Mouse (Mus musculus): Measurements from ENCODE around the gene Lrrk2.

Gene Lrrk2

DNA sequence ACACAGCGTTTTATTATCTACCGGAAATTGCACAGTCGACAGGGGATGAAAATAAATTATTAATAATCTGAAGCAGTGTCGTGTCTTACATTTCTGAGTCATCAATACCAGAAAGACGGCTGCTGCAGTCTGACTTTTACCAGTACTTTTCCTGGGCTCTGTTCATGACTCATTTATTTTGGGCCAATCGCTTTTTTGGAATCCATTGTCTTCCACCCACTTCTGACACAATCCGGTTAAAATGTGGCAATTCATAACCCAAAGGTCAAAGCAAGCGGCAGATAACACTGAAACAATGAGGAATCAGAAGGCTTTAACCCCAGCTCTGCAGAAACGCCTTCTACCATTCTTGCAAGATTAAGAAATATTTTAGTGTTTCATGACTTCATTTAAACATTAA is 17.7 kb downstream of the Lrrk2 start:
- DNase-seq (ENCODE audit: low spot score): peak; percentile 91

DNA sequence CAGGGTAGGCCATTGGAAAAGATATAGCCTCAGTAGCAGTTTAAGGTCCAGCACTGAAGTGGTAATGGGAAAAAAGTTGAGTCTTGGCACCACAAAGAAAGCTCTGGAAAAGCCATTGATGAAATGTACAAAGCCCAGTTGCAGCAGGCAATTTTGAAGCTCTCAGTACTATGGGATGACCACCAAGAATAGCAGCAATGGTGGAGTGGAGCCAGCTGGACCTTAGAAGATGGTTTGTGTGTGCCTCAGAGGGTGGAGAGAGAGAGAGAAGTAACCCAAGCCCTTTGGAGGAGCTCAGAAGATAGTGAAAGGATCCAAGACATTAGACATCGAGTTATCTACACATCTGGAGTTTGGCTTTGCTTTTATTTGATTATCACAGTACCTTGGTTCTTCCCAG is 20.1 kb downstream of the Lrrk2 start:
- peak; percentile 40 for DNase-seq (ENCODE audit: low spot score)

DNA sequence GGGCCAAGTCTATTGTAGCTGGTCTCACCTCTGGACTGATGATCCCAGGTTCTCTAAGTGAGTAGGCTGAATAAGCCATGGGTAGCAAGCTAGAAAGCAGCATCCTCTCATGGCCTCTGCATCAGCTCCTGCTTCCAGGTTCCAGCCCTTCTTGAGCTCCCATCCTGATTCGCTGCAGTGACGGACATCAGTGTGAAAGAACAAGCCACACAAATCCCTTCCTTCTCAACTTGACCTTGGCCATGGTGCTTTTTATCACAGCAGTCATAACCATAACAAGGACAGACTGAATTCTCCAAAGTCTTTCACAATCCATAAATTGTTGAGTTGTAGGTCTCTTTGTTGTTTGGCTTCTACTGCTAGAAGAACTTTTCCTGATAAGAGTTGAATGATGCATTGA is 20.9 kb downstream of the Lrrk2 start:
- DNase-seq (ENCODE audit: low spot score): no peak

DNA sequence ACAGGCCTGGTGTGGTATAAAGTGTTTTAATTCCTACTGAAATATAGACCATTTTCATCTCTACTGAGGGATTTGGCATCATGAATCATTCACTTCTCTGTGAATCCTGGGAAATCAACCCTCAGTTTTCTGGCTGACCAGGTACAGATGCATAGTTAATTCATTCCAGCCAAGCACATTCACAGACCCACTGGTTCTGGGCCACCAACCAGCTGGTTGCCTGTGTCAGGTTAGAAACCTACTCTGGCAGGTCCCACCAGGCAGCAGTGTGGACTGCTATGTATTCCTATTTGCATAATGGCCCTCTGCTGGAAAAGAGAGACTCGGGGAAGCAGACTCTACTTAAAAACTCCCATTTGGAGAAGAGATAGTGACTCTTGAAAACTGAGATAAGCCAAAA is 27.9 kb downstream of the Lrrk2 start:
- DNase-seq (ENCODE audit: low spot score): no peak

DNA sequence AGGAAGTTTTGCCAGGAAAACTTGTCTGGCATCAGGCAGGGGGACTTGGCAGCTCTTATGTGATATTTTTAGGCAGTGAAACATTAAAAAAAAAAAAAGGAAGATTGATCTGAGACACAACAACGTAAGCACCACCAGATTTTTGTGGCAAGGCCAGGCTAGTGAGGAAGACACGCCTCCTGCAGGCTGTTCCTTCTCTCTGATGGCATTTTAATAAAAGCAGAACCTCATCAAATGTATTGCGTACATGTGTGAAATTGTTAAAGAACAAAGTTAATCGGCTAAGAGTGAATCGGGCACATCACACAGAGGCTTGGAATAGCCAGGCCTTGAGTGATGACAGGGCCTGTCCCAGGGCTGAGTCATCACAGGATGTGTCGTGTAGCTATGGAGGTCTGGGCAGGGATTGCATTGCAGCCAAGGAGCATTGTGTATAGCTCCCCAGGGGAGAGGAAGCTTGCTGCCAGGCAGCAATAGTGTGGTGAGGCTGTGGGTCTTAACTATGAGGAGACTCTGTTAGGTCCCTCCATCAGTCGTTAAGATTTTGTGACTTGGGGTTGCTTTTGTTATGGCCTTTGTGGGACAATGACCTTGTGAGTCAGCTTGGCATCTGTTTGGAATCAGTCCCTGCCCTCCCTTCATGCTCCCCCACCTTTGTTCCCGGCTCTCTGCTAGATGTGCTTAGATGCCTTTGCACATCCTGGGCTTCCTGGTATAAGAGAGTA is 30.2 kb downstream of the Lrrk2 start:
- DNase-seq (ENCODE audit: low spot score): peak; percentile 87

DNA sequence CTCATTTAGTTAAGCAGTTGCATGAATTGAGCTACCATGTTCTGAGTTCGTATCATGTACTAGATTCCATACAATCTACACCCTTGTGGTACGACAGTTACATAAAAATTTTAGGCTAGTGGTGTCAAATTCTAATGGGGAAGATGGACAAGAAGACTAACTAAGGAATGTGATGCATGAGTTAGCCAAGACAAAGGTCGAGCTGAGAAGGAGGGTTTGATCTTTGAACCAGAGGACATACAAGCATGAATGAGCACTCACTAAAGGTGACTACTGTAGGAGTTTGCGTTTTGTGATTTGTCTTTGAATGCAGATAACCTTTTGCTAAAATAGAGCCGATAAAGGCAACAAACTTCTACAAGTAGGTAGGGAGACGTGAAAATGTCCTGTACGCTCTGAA is 31.1 kb downstream of the Lrrk2 start:
- DNase-seq (ENCODE audit: low spot score): no peak

DNA sequence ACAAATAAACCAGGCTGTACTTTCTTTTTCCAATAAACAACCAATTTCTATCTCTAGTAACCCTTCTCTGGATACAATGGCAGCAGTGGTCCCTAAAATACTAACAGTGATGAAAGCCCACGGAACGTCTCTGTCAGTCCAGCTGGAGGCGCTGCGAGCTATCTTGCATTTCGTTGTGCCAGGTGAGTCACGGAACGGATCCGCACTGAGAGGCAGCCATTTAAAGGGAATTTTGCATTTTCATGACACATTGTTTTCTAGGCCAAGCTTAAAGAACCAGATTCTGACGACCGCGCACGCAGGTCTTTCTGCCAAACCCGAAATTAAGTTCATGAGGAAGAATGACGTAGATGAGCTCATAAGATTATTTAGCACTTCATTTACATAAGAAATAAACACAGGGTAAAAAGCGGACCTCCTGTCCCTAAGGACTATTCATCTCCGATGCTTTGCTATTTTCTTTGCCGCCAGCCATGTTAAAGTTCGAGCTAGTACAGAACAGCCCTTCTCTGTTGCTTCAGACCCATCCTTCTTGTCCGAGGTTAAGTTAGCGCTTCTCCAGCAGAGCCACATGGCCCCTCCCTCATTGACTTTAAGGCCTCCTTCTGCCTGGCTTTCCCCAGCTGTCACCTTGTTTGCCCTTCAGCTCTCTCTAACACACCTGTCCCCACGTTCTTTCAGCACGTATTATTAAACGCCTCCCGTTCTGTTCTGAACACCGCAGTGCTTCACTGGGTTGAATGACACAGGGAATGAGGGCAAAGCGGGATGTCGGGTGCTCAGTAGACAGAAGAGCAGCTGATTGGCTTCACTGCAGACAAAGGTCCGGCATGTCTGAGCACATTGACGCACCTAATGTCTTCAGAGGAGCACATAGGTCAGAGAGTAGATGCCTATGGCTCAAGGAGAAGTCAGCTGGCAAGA is 36.5 kb downstream of the Lrrk2 start:
- no peak for DNase-seq (ENCODE audit: low spot score)

DNA sequence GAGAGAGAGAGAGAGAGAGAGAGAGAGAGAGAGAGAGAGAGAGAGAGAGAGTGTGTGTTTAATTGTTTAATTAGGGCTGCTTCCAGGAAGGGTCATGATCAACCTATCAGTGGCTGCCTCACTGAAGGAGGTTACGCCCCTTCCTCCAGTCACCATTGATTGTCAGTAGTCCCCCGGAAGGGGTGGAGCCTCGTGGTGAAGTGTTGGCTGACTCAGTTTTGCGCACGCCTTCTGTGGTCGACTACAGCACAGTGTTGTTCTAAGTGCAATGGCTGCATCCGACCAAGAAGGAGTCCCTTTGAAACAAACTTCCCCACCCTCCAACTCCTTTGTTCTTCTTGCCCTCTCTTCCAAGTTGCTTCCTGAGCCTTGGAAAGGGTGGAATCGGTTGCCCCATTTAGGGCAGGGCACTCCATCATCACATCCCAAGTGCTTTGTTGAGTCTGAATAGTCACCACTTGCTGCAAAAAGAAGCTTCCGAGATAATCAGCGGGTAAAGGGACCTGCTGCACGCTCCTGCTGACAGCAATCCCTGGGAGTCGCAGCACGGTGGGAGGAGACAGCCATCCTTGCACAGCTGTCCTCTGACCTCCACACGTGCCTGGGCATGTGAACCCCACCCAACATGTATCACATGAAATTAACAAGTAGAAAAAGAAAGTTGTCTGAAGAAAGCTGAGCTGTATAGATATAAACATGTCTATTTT is 62.4 kb downstream of the Lrrk2 start:
- DNase-seq (ENCODE audit: low spot score): no peak

DNA sequence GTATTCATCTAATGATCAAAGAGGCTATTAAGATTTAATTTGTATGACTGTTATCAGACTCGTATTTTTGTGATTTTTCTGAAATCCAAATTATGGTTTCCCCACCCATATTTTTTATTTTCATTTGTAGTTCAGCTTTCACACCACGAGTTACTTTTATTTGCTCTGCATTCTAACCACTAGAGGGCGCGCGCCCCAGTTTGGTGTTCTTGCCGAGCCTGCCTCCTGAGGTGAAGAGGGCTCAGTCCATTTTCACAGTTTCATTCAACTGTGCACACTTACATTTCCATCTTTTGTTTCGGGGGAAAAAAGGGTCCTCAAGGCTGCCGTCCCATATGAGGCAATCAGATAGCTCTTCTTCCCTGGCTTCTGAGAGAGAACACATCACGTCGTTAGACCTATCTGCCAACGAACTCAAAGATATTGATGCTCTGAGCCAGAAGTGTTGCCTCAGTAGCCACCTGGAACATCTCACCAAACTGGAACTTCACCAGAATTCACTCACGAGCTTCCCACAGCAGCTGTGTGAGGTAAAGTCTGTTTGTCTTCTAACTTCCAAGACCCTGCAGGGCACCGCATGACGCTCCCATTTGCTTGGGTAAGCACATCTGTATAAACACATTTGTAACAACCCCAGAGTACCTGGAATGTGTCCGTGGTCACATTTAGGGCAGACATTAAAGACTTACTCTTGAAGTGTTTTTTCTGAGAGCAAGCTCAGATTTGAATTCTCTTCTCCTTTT is 64.0 kb downstream of the Lrrk2 start:
- DNase-seq (ENCODE audit: low spot score): peak; percentile 54

DNA sequence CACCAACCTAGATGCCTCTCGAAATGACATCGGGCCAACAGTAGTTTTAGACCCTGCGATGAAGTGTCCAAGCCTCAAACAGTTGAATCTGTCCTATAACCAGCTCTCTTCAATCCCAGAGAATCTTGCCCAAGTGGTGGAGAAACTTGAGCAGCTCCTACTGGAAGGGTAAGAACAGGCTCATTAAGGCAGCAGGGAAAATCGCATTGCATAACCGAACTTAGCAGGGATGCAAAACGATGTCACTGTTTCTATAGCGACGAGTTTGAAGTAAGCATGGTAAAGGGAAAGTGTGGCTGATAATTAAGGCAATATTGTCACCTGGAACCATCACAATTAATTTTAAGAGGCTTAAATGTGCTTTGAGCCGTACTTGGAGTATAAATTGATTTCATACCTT is 65.8 kb downstream of the Lrrk2 start:
- no peak for DNase-seq (ENCODE audit: low spot score)

DNA sequence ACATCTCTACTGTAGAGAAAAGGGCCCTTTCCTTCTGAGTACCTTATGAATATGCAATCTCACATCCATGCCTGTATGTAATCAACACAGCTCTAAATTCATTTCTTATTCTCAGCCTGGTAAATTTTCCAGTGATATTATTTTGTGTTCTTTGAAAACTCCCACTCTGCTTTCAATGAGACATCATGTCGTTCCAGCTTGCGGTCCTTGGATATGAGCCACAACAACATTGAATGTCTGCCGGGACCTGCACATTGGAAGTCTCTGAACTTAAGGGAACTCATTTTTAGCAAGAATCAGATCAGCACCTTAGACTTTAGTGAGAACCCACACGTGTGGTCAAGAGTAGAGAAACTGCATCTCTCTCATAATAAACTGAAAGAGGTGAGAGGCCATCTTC is 72.5 kb downstream of the Lrrk2 start:
- no peak for DNase-seq (ENCODE audit: low spot score)

DNA sequence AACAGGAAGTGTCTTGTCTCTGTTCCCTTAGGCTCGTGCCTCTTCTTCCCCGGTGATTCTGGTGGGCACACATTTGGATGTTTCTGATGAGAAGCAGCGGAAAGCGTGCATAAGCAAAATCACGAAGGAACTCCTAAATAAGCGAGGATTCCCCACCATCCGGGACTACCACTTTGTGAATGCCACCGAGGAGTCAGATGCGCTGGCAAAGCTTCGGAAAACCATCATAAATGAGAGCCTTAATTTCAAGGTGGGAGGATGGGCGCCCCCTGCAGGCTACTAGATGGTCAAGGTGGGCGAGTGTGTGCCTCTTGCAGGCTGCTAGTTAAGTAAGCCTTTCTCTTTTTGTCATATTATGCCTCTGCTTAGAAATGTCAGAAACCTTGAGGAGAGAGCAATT is 79.1 kb downstream of the Lrrk2 start:
- DNase-seq (ENCODE audit: low spot score): peak; percentile 8

DNA sequence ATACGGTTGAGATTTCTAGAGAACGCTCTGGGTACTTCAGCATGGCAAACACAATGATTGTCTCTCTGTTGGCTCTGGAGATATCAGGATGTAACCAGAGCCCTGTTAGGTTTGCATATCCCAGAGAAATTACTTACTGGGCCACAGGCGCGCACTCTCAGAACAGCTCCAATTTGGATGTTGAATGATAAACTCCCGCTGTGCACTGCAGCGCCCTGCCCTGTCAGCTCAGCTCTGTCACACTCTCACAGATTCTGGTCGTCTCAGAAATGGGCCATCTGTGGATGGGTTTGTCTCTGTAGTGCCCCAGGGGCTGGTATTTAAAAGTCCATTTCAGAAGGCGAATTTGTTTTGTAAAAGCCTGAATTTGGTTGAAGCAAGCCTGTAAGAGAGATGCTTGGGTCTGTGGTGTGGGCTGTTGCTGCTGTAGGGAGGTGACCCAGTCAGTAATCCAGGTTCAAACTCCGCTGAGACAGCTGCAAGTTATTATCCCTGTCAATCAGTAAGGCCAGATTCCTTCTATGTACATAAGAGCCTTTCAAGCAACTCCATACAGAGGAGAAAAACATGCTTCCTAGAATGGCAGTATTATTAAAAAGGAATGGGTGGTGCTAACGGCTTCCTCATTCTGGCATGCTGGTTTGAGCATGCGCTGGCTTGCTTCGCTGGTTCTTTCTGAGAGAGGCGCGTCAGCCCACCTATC is 80.6 kb downstream of the Lrrk2 start:
- DNase-seq (ENCODE audit: low spot score): no peak

DNA sequence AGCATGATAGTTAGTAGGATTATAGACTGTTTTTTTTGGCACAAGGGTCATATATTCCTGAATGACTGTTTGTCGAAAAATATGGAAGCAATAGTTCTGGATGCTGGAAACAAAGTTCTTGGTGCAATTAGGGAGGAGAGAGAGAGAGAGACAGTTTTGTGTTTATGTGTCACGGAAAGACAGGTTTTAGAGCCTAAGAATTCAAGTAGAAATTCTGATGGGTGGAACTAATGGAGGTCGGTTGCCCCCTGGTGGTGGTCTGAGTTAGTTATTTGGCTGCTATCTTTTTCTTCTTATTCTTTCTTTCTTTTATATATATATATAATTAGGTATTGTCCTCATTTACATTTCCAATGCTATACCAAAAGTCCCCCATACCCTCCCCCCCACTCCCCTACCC is 81.6 kb downstream of the Lrrk2 start:
- DNase-seq (ENCODE audit: low spot score): peak; percentile 80

DNA sequence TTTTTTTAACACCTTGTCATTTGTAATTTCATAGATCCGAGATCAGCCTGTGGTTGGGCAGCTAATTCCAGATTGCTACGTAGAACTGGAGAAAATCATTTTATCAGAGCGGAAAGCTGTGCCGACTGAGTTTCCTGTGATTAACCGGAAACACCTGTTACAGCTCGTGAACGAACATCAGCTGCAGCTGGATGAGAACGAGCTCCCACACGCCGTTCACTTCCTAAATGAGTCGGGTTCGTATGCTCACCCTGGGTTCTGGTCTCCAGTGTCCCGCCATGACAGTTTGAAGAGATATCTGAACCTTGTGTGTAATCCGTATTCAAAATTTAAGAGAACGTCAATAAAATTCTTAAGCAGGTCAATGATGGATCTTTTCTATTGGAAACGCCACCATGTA is 82.8 kb downstream of the Lrrk2 start:
- no peak for DNase-seq (ENCODE audit: low spot score)

DNA sequence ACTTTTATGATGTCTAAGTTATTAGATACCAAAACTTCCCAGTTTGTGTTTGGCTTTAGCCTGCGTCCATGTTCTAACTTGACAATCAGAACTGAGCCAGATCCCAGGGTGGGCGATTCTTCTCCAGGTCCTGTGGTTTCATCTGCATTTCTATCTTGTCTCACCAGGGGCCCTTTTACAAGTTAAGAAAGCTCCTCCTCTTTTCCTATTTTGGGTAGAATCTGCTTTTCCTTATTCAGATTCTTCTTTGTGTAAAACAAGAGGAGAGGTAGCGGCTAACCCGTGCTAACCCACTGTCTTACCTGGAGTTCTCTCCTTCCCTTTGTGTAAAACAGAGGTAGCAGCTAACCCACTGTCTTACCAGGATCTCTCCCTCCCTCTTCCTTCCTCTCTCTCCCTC is 99.1 kb downstream of the Lrrk2 start:
- no peak for DNase-seq (ENCODE audit: low spot score)

DNA sequence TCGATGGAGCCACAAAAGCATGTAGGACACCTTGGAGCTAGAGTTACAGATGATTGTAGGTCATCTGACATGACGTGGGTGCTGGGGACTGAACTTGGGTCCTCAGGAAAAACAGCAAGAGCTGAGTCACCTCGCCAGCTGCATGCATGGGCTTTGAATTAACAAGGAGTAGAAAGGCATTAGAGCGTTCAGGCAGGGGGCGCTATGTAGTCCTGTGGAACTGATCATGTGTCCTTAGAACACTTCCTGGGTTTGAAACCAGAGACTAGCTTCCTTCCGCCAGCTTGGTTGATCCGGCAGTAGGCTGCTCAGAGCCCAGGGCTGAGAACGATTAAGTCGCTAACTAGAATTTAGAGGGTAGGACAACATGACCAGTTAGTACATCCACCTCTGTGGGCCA is 106.2 kb downstream of the Lrrk2 start:
- no peak for DNase-seq (ENCODE audit: low spot score)

DNA sequence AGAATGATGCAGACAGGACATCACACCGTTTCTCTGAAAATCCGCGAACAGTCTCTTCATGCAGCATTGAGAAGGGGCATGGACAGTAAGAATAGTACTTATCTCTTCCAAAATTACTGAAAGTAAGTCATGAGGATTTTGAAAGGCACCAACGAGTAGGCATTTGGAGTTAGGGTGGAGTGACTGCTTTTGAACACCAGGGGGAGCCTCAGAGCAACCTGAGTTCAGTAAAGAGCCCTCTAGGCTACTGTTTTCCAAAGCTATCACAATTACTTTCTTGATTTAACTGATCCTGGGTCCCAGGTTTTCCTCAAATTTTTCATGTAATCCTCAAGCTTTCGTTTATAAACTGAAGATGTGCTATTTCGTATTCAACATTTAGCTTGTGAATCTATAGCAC is 108.2 kb downstream of the Lrrk2 start:
- peak; percentile 65 for DNase-seq (ENCODE audit: low spot score)

DNA sequence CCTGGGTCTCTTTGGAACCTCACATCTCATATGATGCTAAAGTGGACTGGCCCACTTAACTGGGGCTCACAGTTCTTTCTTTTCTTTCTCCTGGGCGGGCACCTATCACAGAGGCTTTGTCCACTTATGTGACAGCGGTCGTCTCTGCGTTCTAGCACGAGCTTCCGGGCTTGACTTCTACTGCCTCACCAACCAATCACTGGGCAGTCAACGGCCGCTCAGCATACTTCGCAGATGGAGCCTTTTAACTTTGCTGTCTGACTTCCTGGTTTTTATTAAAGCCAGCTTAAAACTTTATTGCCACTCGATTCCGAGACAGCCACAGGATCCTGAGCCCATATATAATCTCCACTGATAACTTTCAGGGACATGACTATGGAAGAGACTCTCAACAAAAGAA is 115.4 kb downstream of the Lrrk2 start:
- DNase-seq (ENCODE audit: low spot score): no peak

DNA sequence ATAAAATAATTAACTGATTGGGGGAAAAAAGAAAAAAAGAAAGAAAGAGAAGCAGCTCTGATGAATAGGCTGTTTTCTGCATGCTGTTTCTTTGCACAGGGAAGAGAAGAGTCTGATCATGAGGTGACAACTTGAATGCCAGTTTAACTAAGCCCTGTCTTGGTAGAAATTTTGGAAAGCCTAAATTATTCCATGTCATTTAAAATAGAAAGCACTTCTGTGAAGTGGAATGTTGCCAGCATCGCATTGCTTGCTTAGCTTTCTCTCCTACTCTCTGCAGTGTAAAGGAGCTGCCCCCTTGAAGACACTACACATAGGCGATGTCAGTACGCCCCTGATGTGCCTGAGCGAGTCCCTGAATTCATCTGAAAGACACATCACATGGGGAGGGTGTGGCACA is 133.5 kb downstream of the Lrrk2 start:
- DNase-seq (ENCODE audit: low spot score): no peak

DNA sequence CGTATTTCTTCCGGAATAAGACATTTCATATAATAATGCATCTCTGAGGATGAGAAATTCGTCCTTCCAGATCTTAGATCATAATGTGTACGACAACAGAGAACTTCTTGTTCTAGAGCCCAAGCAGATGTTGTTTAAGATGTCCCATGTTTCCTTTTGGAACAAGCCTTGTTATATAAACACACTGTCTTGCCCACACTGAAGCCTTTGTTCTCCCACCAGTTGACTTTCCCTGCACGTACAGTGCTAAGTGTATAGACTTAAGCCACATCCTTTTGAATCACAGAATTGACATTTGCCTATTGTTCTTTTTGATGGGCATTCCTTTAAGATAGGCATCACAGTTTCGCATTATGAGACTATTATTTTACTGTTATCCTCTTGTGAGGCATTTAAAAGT is 162.3 kb downstream of the Lrrk2 start:
- no peak for DNase-seq (ENCODE audit: low spot score)

DNA sequence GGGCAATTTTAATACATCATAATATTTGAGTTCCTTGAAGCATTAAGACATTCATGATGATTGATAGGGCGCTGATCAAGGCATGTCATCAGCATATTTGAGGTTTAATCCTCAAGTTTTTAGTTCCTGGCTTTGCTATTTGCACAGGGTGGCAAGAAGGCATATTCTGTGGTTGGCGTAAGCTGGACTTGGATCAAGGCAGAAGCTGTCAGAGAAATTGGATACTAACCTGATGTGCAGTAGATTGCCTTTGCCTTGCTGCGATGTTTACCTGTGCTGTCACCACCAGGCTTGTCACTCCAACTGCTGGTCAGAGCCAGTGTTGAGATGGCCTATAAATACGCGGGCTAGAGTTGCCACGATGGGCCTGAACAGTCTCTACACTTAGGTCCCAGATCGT is 165.0 kb downstream of the Lrrk2 start, which contains the start of gene Smgc:
TSS of gene Smgc (plus strand) at position 301 of the 400 bp plus-strand sequence.
- DNase-seq (ENCODE audit: low spot score): no peak

Measured in adipocyte (in vitro differentiated cells).